Mouse (Mus musculus) neural tube, embryonic 13.5 days (tissue): ENCODE results near the gene Ank3. TPM values are rescaled to one million over a fixed set of nuclear protein-coding genes. Genes with fewer than 3 reads are reported as not detected.

ENCODE experiments used
- ATAC-seq: fragments of 200-750 bp; cut with Nextera tagmentation; 2 replicates; pipeline ENCODE4 v1.8.0; 2017; ENCODE audit warnings: low read depth, mild to moderate bottlenecking, moderate TSS enrichment, moderate library complexity
- H3K27ac ChIP-seq: fragments of 300-500 bp; sonication (generic); replicated peaks from 2 replicates; pipeline ENCODE4 v1.5.1; 2015; ENCODE audit warnings: moderate library complexity, mild to moderate bottlenecking, inconsistent platforms
- H3K27me3 ChIP-seq: fragments of 300-500 bp; sonication (generic); 2 replicates; pipeline ENCODE4 v1.6.1; 2015; ENCODE audit warnings: mild to moderate bottlenecking, inconsistent platforms
- H3K36me3 ChIP-seq: fragments of 300-500 bp; sonication (generic); 2 replicates; pipeline ENCODE4 v1.6.1; 2015; ENCODE audit warnings: mild to moderate bottlenecking, inconsistent platforms
- H3K4me1 ChIP-seq: fragments of 300-500 bp; sonication (generic); replicated peaks from 2 replicates; pipeline ENCODE4 v1.6.1; 2015; ENCODE audit warnings: inconsistent platforms
- H3K4me2 ChIP-seq: fragments of 300-500 bp; sonication (generic); 2 replicates; pipeline ENCODE4 v1.6.1; 2015; ENCODE audit warnings: inconsistent platforms, mild to moderate bottlenecking, moderate library complexity
- H3K4me3 ChIP-seq: fragments of 300-500 bp; sonication (generic); 2 replicates; pipeline ENCODE4 v1.5.1; 2015; ENCODE audit warnings: mild to moderate bottlenecking, inconsistent platforms
- H3K9ac ChIP-seq: fragments of 300-500 bp; sonication (generic); 2 replicates; pipeline ENCODE4 v1.6.1; 2015; ENCODE audit warnings: moderate library complexity, mild to moderate bottlenecking, inconsistent platforms
- H3K9me3 ChIP-seq: fragments of 300-500 bp; sonication (generic); 2 replicates; pipeline ENCODE4 v1.6.1; 2016; ENCODE audit warnings: inconsistent platforms
- WGBS: fragments of 180-500 bp; shearing (Covaris S2); methylation state at CpG from one replicate; pipeline ENCODE4 v1.1.7; 2015; 5-methylcytosine and 5-hydroxymethylcytosine counted together
- polyA plus RNA-seq: library from polyadenylated mRNA; unstranded; fragments of >200 nt; fragmentation: Nextera tagmentation; extraction: Ambion mirVana; gene quantifications from 2 replicates; pipeline ENCODE4 v1.2.1, GENCODE M21; 2015

Gene Ank3
- polyA plus RNA-seq, 1 experiment from 2014 or later, result 104 TPM

- Histone ChIP-seq H3K27me3 (no peaks in the 10 kb centered on the region), H3K4me2 (no peak overlapping the region), H3K36me3 (no peaks in the 10 kb centered on the region), H3K9ac (no peak overlapping the region), H3K9me3 (no peaks in the 10 kb centered on the region), H3K4me3 (no peak overlapping the region), H3K4me1 (peaks cover 10% of the 10 kb centered on the region; the same call in 1 of the 2 replicates), H3K27ac (no peak overlapping the region)
- 89% methylated on average over 6 of the region's 6 CpGs for WGBS
- ATAC-seq, result no peak
Measured at GRCm38 (mm10) chr10:69453531-69453930, 55.0 kb downstream of the Ank3 start.

GRCm38 (mm10) chr10:69454480-69454879 lies 55.9 kb downstream of the Ank3 start:
- no peak overlapping the region for H3K4me2 ChIP-seq
- no peaks in the 10 kb centered on the region for H3K9me3 ChIP-seq
- no peak for ATAC-seq
- no peak overlapping the region for H3K9ac ChIP-seq
- H3K36me3 ChIP-seq, result no peaks in the 10 kb centered on the region
- WGBS, result 51% methylated on average over 7 of the region's 7 CpGs
- no peaks in the 10 kb centered on the region for H3K27me3 ChIP-seq
- H3K4me1 ChIP-seq, result peaks cover 10% of the 10 kb centered on the region; the same call in 1 of the 2 replicates
- no peak overlapping the region for H3K4me3 ChIP-seq
- no peak overlapping the region for H3K27ac ChIP-seq

GRCm38 (mm10) chr10:69464826-69465225 lies 66.3 kb downstream of the Ank3 start:
- Histone ChIP-seq H3K4me3 (no peak overlapping the region), H3K9ac (no peak overlapping the region), H3K36me3 (no peaks in the 10 kb centered on the region), H3K27ac (peak overlapping the region; percentile 81), H3K27me3 (no peaks in the 10 kb centered on the region), H3K4me1 (peaks cover 52% of the 10 kb centered on the region), H3K9me3 (no peaks in the 10 kb centered on the region), H3K4me2 (no peak overlapping the region)
- ATAC-seq, result no peak
- WGBS, result 46% methylated on average over 4 of the region's 4 CpGs

GRCm38 (mm10) chr10:69465558-69466200 lies 67.1 kb downstream of the Ank3 start:
- peaks cover 52% of the 10 kb centered on the region for H3K4me1 ChIP-seq
- ATAC-seq, result peak; percentile 80
- no peaks in the 10 kb centered on the region for H3K27me3 ChIP-seq
- WGBS, result 23% methylated on average over 11 of the region's 11 CpGs
- no peaks in the 10 kb centered on the region for H3K9me3 ChIP-seq
- no peak overlapping the region for H3K4me3 ChIP-seq
- peak overlapping the region; percentile 94 for H3K27ac ChIP-seq
- H3K36me3 ChIP-seq, result no peaks in the 10 kb centered on the region
- H3K4me2 ChIP-seq, result peak overlapping the region; percentile 42
- no peak overlapping the region for H3K9ac ChIP-seq

GRCm38 (mm10) chr10:69466201-69466585 lies 67.6 kb downstream of the Ank3 start:
- Histone ChIP-seq H3K27me3 (no peaks in the 10 kb centered on the region), H3K4me2 (peak overlapping the region; percentile 42), H3K27ac (peak overlapping the region; percentile 94), H3K9ac (0 out of 2 replicates have a peak overlapping the region, but pooled peaks have one; percentile 4), H3K4me3 (no peak overlapping the region), H3K9me3 (no peaks in the 10 kb centered on the region), H3K36me3 (no peaks in the 10 kb centered on the region), H3K4me1 (peaks cover 52% of the 10 kb centered on the region)
- WGBS, result 38% methylated on average over 2 of the region's 2 CpGs
- peak; percentile 23; the same call in 1 of the 2 replicates for ATAC-seq

- ATAC-seq, result no peak
- H3K9me3 ChIP-seq, result no peaks in the 10 kb centered on the region
- whole genome bisulfite sequencing, result 9% methylated on average over 4 of the region's 4 CpGs
- no peaks in the 10 kb centered on the region for H3K27me3 ChIP-seq
- H3K4me1 ChIP-seq, result peaks cover 52% of the 10 kb centered on the region
- peak overlapping the region; percentile 94 for H3K27ac ChIP-seq
- no peak overlapping the region for H3K4me3 ChIP-seq
- H3K9ac ChIP-seq, result 0 out of 2 replicates have a peak overlapping the region, but pooled peaks have one; percentile 4
- peak overlapping the region; percentile 42 for H3K4me2 ChIP-seq
- no peaks in the 10 kb centered on the region for H3K36me3 ChIP-seq
Measured at GRCm38 (mm10) chr10:69466586-69466985, 68.0 kb downstream of the Ank3 start.

- H3K27ac ChIP-seq, result peak overlapping the region; percentile 94
- peak; percentile 72 for ATAC-seq
- H3K27me3 ChIP-seq, result no peaks in the 10 kb centered on the region
- H3K4me3 ChIP-seq, result no peak overlapping the region
- no peaks in the 10 kb centered on the region for H3K36me3 ChIP-seq
- WGBS, result 28% methylated on average over 2 of the region's 2 CpGs
- H3K9me3 ChIP-seq, result no peaks in the 10 kb centered on the region
- H3K4me2 ChIP-seq, result 0 out of 2 replicates have a peak overlapping the region, but pooled peaks have one; percentile 2
- peaks cover 52% of the 10 kb centered on the region for H3K4me1 ChIP-seq
- H3K9ac ChIP-seq, result no peak overlapping the region
Measured at GRCm38 (mm10) chr10:69467182-69467581, 68.6 kb downstream of the Ank3 start.

- no peak overlapping the region for H3K9ac ChIP-seq
- WGBS, result 42% methylated on average over 4 of the region's 4 CpGs
Measured at GRCm38 (mm10) chr10:69471841-69472240, 73.3 kb downstream of the Ank3 start.

GRCm38 (mm10) chr10:69476871-69477270 lies 78.3 kb downstream of the Ank3 start:
- ATAC-seq, result no peak
- Histone ChIP-seq H3K36me3 (no peaks in the 10 kb centered on the region), H3K27ac (no peak overlapping the region), H3K4me3 (no peak overlapping the region), H3K9me3 (no peaks in the 10 kb centered on the region), H3K27me3 (no peaks in the 10 kb centered on the region), H3K4me2 (no peak overlapping the region), H3K4me1 (no peaks in the 10 kb centered on the region), H3K9ac (no peak overlapping the region)
- WGBS, result 32% methylated on average over 1 of the region's 1 CpGs

More at GRCm38 (mm10) chr10:69471841-69472240, 73.3 kb downstream of the Ank3 start:
- no peak overlapping the region for H3K27ac ChIP-seq
- H3K27me3 ChIP-seq, result no peaks in the 10 kb centered on the region
- ATAC-seq, result no peak
- H3K36me3 ChIP-seq, result no peaks in the 10 kb centered on the region
- H3K4me2 ChIP-seq, result no peak overlapping the region
- no peaks in the 10 kb centered on the region for H3K9me3 ChIP-seq
- peaks cover 27% of the 10 kb centered on the region for H3K4me1 ChIP-seq
- no peak overlapping the region for H3K4me3 ChIP-seq

- Histone ChIP-seq H3K9me3 (no peaks in the 10 kb centered on the region), H3K36me3 (no peaks in the 10 kb centered on the region), H3K4me3 (no peak overlapping the region), H3K27me3 (no peaks in the 10 kb centered on the region), H3K9ac (no peak overlapping the region), H3K27ac (no peak overlapping the region), H3K4me2 (no peak overlapping the region), H3K4me1 (no peaks in the 10 kb centered on the region)
- no peak for ATAC-seq
- 57% methylated on average over 2 of the region's 2 CpGs for WGBS
Measured at GRCm38 (mm10) chr10:69477656-69478055, 79.1 kb downstream of the Ank3 start.

GRCm38 (mm10) chr10:69478831-69479230 lies 80.3 kb downstream of the Ank3 start:
- Histone ChIP-seq H3K4me2 (no peak overlapping the region), H3K9me3 (no peaks in the 10 kb centered on the region), H3K27ac (no peak overlapping the region), H3K27me3 (no peaks in the 10 kb centered on the region), H3K4me3 (no peak overlapping the region), H3K4me1 (no peaks in the 10 kb centered on the region), H3K36me3 (no peaks in the 10 kb centered on the region), H3K9ac (no peak overlapping the region)
- WGBS, result 57% methylated on average over 3 of the region's 3 CpGs
- ATAC-seq, result no peak

GRCm38 (mm10) chr10:69485191-69485786 lies 86.7 kb downstream of the Ank3 start:
- H3K9me3 ChIP-seq, result no peaks in the 10 kb centered on the region
- no peaks in the 10 kb centered on the region for H3K4me1 ChIP-seq
- H3K4me3 ChIP-seq, result no peak overlapping the region
- no peaks in the 10 kb centered on the region for H3K36me3 ChIP-seq
- no peak for ATAC-seq
- H3K27ac ChIP-seq, result no peak overlapping the region
- H3K9ac ChIP-seq, result no peak overlapping the region
- H3K4me2 ChIP-seq, result no peak overlapping the region
- H3K27me3 ChIP-seq, result no peaks in the 10 kb centered on the region
- WGBS, result 92% methylated on average over 6 of the region's 6 CpGs
